Mouse (Mus musculus): ENCODE data around the gene Foxo6. TPM values are rescaled to one million over a fixed set of nuclear protein-coding genes. Genes with fewer than 3 reads are reported as not detected.

Foxo6 gene
- polyA plus RNA-seq, 1 experiment from 2014 or later, result 4.4 TPM

- H3K4me1 ChIP-seq, result peaks cover 10% of the 10 kb centered on the region; the same call in 1 of the 2 replicates
- no peak overlapping the region for H3K9ac ChIP-seq (replicated peaks)
- WGBS, result 31% methylated on average over 3 of the region's 3 CpGs
- no peak overlapping the region for H3K4me2 ChIP-seq (replicated peaks)
- ATAC-seq (replicated peaks), result no peak
- H3K9me3 ChIP-seq, result no peaks in the 10 kb centered on the region
- H3K27me3 ChIP-seq, result no peaks in the 10 kb centered on the region
- H3K36me3 ChIP-seq, result no peaks in the 10 kb centered on the region
- no peak overlapping the region for H3K27ac ChIP-seq (replicated peaks)
- H3K4me3 ChIP-seq, result no peak overlapping the region
Observed at GRCm38 (mm10) chr4:120314571-120314970, 27.4 kb upstream of the Foxo6 start.

GRCm38 (mm10) chr4:120313309-120313708 is 26.2 kb upstream of the Foxo6 start:
- Histone ChIP-seq H3K9me3 (no peaks in the 10 kb centered on the region), H3K36me3 (no peaks in the 10 kb centered on the region), H3K27ac (replicated peaks) (no peak overlapping the region), H3K4me1 (peaks cover 10% of the 10 kb centered on the region; the same call in 1 of the 2 replicates), H3K9ac (replicated peaks) (no peak overlapping the region), H3K4me2 (replicated peaks) (no peak overlapping the region), H3K4me3 (no peak overlapping the region), H3K27me3 (no peaks in the 10 kb centered on the region)
- no peak for ATAC-seq (replicated peaks)
- 75% methylated on average over 5 of the region's 5 CpGs for WGBS

GRCm38 (mm10) chr4:120304580-120304979 is 17.4 kb upstream of the Foxo6 start:
- ATAC-seq (replicated peaks), result peak; percentile 83
- no peak overlapping the region for H3K4me2 ChIP-seq (replicated peaks)

GRCm38 (mm10) chr4:120299287-120299686 is 12.1 kb upstream of the Foxo6 start:
- ATAC-seq (replicated peaks), result no peak
- Histone ChIP-seq H3K27me3 (no peaks in the 10 kb centered on the region), H3K9me3 (no peaks in the 10 kb centered on the region), H3K36me3 (no peaks in the 10 kb centered on the region), H3K27ac (replicated peaks) (no peak overlapping the region), H3K4me2 (replicated peaks) (no peak overlapping the region), H3K4me3 (no peak overlapping the region), H3K9ac (replicated peaks) (no peak overlapping the region), H3K4me1 (peaks cover 5% of the 10 kb centered on the region)
- 48% methylated on average over 7 of the region's 7 CpGs for WGBS

More at GRCm38 (mm10) chr4:120304580-120304979, 17.4 kb upstream of the Foxo6 start:
- Histone ChIP-seq H3K36me3 (no peaks in the 10 kb centered on the region), H3K27ac (replicated peaks) (no peak overlapping the region), H3K4me1 (peaks cover 9% of the 10 kb centered on the region), H3K9me3 (no peaks in the 10 kb centered on the region), H3K4me3 (no peak overlapping the region), H3K9ac (replicated peaks) (no peak overlapping the region), H3K27me3 (0 out of 2 replicates have a peak, but pooled peaks cover 8% of the 10 kb centered on the region)
- WGBS, result 4% methylated on average over 9 of the region's 9 CpGs

- Histone ChIP-seq H3K4me3 (no peak overlapping the region), H3K9me3 (no peaks in the 10 kb centered on the region), H3K27ac (replicated peaks) (no peak overlapping the region), H3K27me3 (no peaks in the 10 kb centered on the region), H3K9ac (replicated peaks) (no peak overlapping the region), H3K4me2 (replicated peaks) (no peak overlapping the region), H3K4me1 (peaks cover 6% of the 10 kb centered on the region; the same call in 1 of the 2 replicates), H3K36me3 (no peaks in the 10 kb centered on the region)
- ATAC-seq (replicated peaks), result no peak
- 79% methylated on average over 11 of the region's 11 CpGs for whole genome bisulfite sequencing
Observed at GRCm38 (mm10) chr4:120291106-120291822, 4.1 kb upstream of the Foxo6 start.

DNA sequence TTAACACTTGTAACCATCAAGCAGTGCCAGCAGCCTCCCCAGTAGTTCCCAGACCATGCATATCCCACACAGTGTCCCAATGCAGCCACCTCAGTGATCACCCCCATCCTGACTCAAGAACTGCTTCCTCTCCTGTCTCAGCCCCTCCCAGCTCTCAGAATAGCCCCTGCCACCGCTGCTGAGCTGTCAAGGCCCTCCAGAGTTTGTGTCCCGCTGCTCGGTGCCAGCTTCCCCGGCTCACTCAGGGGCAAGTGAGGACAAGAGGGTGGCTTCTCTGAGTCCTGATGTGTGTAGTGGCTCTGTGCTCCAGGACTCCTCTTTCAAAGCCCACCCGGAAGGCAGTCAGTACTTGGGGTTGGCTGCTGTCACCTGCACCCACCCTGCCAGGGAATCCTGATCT is 3.3 kb upstream of the Foxo6 start:
- WGBS, result 41% methylated on average over 5 of the region's 5 CpGs
- Histone ChIP-seq H3K27me3 (no peaks in the 10 kb centered on the region), H3K4me1 (peaks cover 14% of the 10 kb centered on the region), H3K36me3 (no peaks in the 10 kb centered on the region), H3K4me3 (no peak overlapping the region), H3K9me3 (no peaks in the 10 kb centered on the region), H3K4me2 (replicated peaks) (no peak overlapping the region), H3K27ac (replicated peaks) (no peak overlapping the region), H3K9ac (replicated peaks) (no peak overlapping the region)
- ATAC-seq (replicated peaks), result no peak

DNA sequence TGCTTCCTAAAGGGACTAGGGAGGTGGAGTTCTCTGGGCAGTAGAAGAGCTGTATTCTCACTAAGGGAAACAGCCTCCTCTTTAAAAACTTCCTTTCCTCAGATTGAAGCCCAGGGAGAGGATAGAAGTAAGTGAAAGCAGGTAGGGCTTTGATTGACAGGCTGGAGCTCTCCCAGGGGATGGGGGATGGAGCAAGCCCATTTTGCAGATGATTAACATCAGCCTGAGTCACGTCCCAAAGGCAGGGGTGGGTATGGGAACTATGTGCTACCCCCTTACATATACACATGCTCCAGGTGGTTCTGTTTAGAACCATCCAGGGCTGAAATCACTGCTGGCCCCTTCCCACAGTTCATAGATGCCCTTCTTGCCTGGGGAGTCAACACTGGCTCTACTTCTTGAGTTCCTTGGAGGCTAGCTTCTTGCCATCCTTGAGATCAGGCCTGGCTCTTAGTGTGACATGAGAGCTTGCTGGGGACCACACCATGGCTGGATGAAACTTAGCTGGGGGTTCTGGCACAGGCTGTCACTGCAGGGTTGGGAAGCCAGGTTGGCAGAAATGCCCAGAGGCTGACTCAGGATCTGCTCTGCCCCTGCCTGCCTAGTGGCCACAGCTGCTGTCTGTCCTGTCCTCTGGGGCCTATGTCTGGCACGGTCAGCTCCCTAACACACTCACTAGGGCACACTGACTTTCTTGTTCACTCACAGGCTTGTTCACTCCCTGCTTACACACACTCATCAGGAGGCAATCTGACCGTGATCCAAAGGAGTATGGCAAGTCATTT is 2.2 kb upstream of the Foxo6 start:
- H3K4me3 ChIP-seq, result no peak overlapping the region
- H3K36me3 ChIP-seq, result no peaks in the 10 kb centered on the region
- ATAC-seq (replicated peaks), result no peak
- H3K9ac ChIP-seq (replicated peaks), result no peak overlapping the region
- H3K27ac ChIP-seq (replicated peaks), result no peak overlapping the region
- no peak overlapping the region for H3K4me2 ChIP-seq (replicated peaks)
- no peaks in the 10 kb centered on the region for H3K9me3 ChIP-seq
- H3K27me3 ChIP-seq, result no peaks in the 10 kb centered on the region
- peaks cover 25% of the 10 kb centered on the region for H3K4me1 ChIP-seq
- 72% methylated on average over 3 of the region's 3 CpGs for WGBS

GRCm38 (mm10) chr4:120286761-120287241 is 348 bp downstream of the Foxo6 start:
- peaks cover 49% of the 10 kb centered on the region for H3K4me1 ChIP-seq
- H3K4me3 ChIP-seq, result peak overlapping the region; percentile 61
- no peaks in the 10 kb centered on the region for H3K36me3 ChIP-seq
- no peaks in the 10 kb centered on the region for H3K9me3 ChIP-seq
- no peak for ATAC-seq (replicated peaks)
- H3K27me3 ChIP-seq, result no peaks in the 10 kb centered on the region
- H3K4me2 ChIP-seq (replicated peaks), result peak overlapping the region; percentile 84
- WGBS, result under 1% methylated on average over 51 of the region's 53 CpGs
- H3K9ac ChIP-seq (replicated peaks), result peak overlapping the region; percentile 97
- H3K27ac ChIP-seq (replicated peaks), result peak overlapping the region; percentile 97

DNA sequence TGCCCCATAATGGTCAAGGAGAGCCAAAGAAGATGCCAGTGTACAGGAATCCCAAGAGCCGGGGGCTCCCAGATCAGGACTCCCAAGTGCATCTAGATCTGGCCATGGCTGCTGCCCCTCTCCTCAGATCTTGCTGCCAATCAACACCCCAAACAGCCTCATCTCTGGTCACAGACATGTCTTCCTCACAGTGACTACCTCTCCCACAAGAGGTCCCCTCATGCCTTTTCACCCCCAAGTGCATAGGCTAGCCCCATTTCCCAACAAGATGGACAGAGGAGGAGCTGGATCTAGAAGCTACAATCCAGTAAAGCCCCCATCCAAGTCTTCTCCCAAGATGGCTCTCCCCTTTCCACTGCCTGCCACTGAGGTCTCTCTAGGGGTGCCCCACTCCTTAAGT is 1.4 kb downstream of the Foxo6 start:
- no peak for ATAC-seq (replicated peaks)
- H3K27me3 ChIP-seq, result no peaks in the 10 kb centered on the region
- H3K27ac ChIP-seq (replicated peaks), result peak overlapping the region; percentile 97
- H3K9ac ChIP-seq (replicated peaks), result peak overlapping the region; percentile 97
- H3K36me3 ChIP-seq, result no peaks in the 10 kb centered on the region
- H3K9me3 ChIP-seq, result no peaks in the 10 kb centered on the region
- peaks cover 60% of the 10 kb centered on the region for H3K4me1 ChIP-seq
- WGBS, result 64% methylated on average over 1 of the region's 1 CpGs
- H3K4me3 ChIP-seq, result peak overlapping the region; percentile 61
- H3K4me2 ChIP-seq (replicated peaks), result peak overlapping the region; percentile 84

- Histone ChIP-seq H3K9ac (replicated peaks) (peak overlapping the region; percentile 97), H3K27me3 (no peaks in the 10 kb centered on the region)
- 54% methylated on average over 3 of the region's 3 CpGs for WGBS
Observed at GRCm38 (mm10) chr4:120285223-120285622, 1.9 kb downstream of the Foxo6 start.

DNA sequence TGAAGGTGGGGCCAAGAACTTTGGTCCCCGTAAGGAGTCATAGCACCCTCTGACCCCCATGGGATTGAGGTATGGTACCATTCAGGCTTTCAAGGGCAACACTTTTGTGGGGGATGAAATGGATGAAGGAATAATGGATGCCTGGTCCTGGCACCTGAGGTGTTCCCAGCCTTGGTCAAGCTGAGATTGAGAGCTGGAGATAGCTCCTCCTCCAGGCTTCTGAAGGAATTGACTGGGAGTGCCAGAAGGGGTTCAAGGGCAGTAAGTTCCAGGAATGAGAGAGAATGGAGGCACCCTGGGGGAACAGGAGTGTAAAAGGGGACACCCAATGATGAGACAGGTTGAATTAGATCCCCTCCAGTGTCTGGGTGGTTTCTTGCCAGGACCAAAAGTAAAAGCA is 3.0 kb downstream of the Foxo6 start:
- Histone ChIP-seq H3K36me3 (no peaks in the 10 kb centered on the region), H3K27me3 (no peaks in the 10 kb centered on the region), H3K4me3 (peak overlapping the region; percentile 61), H3K27ac (replicated peaks) (peak overlapping the region; percentile 97), H3K4me1 (peaks cover 71% of the 10 kb centered on the region), H3K4me2 (replicated peaks) (peak overlapping the region; percentile 84), H3K9me3 (no peaks in the 10 kb centered on the region), H3K9ac (replicated peaks) (peak overlapping the region; percentile 97)
- WGBS, result 50% methylated on average over 1 of the region's 1 CpGs
- ATAC-seq (replicated peaks), result no peak

More at GRCm38 (mm10) chr4:120285223-120285622, 1.9 kb downstream of the Foxo6 start:
- Histone ChIP-seq H3K9me3 (no peaks in the 10 kb centered on the region), H3K4me3 (peak overlapping the region; percentile 61), H3K27ac (replicated peaks) (peak overlapping the region; percentile 97), H3K4me2 (replicated peaks) (peak overlapping the region; percentile 84), H3K4me1 (peaks cover 65% of the 10 kb centered on the region), H3K36me3 (no peaks in the 10 kb centered on the region)
- ATAC-seq (replicated peaks), result no peak

DNA sequence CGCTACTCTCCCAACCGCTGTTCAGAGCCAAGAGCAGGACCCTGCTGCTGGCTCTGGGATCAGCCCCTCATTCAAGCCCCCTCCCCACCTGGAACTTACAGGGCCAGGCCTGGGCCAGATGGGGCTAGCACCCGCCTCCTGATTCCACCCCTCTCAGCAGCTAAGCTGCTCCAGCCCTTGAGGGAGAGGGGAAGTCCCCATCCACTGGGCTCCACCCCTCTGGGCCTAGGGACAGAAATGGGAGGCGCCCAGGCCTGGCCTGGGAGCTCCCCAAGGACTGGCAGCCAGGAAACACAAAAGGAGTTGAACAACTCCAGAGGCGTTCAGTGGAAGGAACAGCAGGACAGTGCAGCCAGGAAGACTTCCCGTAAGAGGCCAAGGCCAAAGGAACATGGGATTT is 4.0 kb downstream of the Foxo6 start:
- 3% methylated on average over 6 of the region's 6 CpGs for WGBS
- H3K4me1 ChIP-seq, result peaks cover 81% of the 10 kb centered on the region

More for the DNA sequence above, 4.0 kb downstream of the Foxo6 start:
- H3K36me3 ChIP-seq, result no peaks in the 10 kb centered on the region
- ATAC-seq (replicated peaks), result peak; percentile 79
- peak overlapping the region; percentile 97 for H3K9ac ChIP-seq (replicated peaks)
- H3K9me3 ChIP-seq, result no peaks in the 10 kb centered on the region
- H3K27ac ChIP-seq (replicated peaks), result peak overlapping the region; percentile 97
- peak overlapping the region; percentile 61 for H3K4me3 ChIP-seq
- no peaks in the 10 kb centered on the region for H3K27me3 ChIP-seq
- H3K4me2 ChIP-seq (replicated peaks), result peak overlapping the region; percentile 84
